Mouse (Mus musculus): Measurements from ENCODE around the gene Arhgap35. TPM values are rescaled to one million over a fixed set of nuclear protein-coding genes. Genes with fewer than 3 reads are reported as not detected.

The Arhgap35 gene
- polyA plus RNA-seq, 1 experiment from 2014 or later: 35.1 TPM

DNA sequence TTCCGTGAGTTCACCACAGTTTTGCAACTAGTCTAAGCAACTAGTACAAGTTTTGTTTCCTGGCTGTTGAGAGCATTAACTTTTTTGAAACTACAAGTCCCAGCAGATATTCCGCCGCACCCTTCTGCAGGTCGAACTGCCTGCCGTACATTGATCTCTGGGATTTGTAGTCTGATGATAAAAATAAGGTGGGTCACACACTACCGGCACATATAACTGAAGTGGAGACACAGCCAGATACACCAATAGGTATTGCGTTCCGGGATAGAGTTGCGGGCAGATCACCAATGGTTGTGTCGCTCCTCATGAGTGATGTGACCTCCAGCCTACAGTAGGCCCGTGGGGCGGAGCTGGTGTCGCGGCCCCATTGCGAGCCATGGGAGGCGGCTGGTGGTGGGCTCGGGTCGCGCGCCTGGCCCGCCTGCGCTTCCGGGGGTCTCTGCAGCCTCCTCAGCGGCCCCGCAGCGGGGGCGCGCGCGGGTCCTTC is 162.2 kb downstream of the Arhgap35 start, which contains the start of gene Tmem160:
Gene Tmem160 (plus strand): TSS at position 193 of the 487 bp plus-strand sequence.
- Histone ChIP-seq H3K9me3 (replicated peaks) (no peaks in the 10 kb centered on the region), H3K36me3 (peaks cover 30% of the 10 kb centered on the region), H3K27ac (peak within 1 kb of the TSS; percentile 78), H3K27me3 (ENCODE audit: low read depth, poor library complexity, severe bottlenecking) (no peaks in the 10 kb centered on the region), H3K4me1 (peaks cover 10% of the 10 kb centered on the region), H3K4me3 (peak within 1 kb of the TSS; percentile 63)
- under 1% methylated on average over 30 of the region's 30 CpGs for WGBS
- peak; percentile 86 for DNase-seq (ENCODE audit: low spot score)

DNA sequence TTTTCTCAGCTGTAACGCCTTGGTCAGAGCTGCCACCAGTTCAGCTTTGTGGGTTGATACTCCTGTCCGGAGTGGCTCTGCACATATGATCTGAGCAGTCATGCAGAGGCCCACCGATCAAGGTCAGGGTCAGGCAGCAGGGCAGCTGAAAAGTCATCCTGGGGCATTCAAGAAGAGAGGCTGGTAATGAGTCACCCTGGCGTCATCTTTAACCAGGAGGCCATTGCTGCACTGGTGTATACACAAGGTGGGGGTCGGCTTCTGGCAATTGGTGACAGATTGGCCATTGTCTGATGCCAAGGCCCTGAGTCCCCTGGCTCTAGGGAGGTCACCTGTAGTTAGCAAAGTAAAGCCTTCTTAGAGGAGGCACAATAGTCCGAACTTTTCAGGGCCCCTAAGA is 163.1 kb downstream of the Arhgap35 start:
- DNase-seq (ENCODE audit: low spot score): no peak
- H3K36me3 ChIP-seq: peaks cover 22% of the 10 kb centered on the region
- H3K27ac ChIP-seq: no peak overlapping the region
- no peaks in the 10 kb centered on the region for H3K9me3 ChIP-seq (replicated peaks)
- no peaks in the 10 kb centered on the region for H3K27me3 ChIP-seq (ENCODE audit: low read depth, poor library complexity, severe bottlenecking)
- 88% methylated on average over 6 of the region's 6 CpGs for WGBS
- no peak overlapping the region for H3K4me3 ChIP-seq
- peaks cover 10% of the 10 kb centered on the region for H3K4me1 ChIP-seq

Other genes with a start within 250 kb of the Arhgap35 start
- gene Sae1, start 227.2 kb downstream of the Arhgap35 start, polyA plus RNA-seq (2016; fragmentation: Nextera tagmentation; extraction: Ambion mirVana): 483 and 484 TPM in 2 replicates
- 22.9 and 24.6 TPM in 2 replicates for gene Zc3h4, start 214.1 kb downstream of the Arhgap35 start, polyA plus RNA-seq (2016; fragmentation: Nextera tagmentation; extraction: Ambion mirVana)
- gene Tmem160, start 162.2 kb downstream of the Arhgap35 start, polyA plus RNA-seq (2016; fragmentation: Nextera tagmentation; extraction: Ambion mirVana): 74.8 and 86.2 TPM in 2 replicates
- gene Npas1, start 137.3 kb downstream of the Arhgap35 start, polyA plus RNA-seq (2016; fragmentation: Nextera tagmentation; extraction: Ambion mirVana): 0.60 and 0.69 TPM in 2 replicates
- gene Ceacam15, start 60.7 kb upstream of the Arhgap35 start, polyA plus RNA-seq (2016; fragmentation: Nextera tagmentation; extraction: Ambion mirVana): not detected in 2 replicates
- not detected in 2 replicates for gene Ceacam9, start 106.9 kb upstream of the Arhgap35 start, polyA plus RNA-seq (2016; fragmentation: Nextera tagmentation; extraction: Ambion mirVana)
- 250 and 252 TPM in 2 replicates for gene Ap2s1, start 123.4 kb upstream of the Arhgap35 start, polyA plus RNA-seq (2016; fragmentation: Nextera tagmentation; extraction: Ambion mirVana)
- gene Slc1a5, start 166.3 kb upstream of the Arhgap35 start, polyA plus RNA-seq (2016; fragmentation: Nextera tagmentation; extraction: Ambion mirVana): 48.3 and 48.7 TPM in 2 replicates
- gene Strn4, start 200.9 kb upstream of the Arhgap35 start, polyA plus RNA-seq (2016; fragmentation: Nextera tagmentation; extraction: Ambion mirVana): 130 and 145 TPM in 2 replicates
- gene Fkrp, start 201.7 kb upstream of the Arhgap35 start, polyA plus RNA-seq (2016; fragmentation: Nextera tagmentation; extraction: Ambion mirVana): 27.2 and 33.1 TPM in 2 replicates
- 15.0 and 15.6 TPM in 2 replicates for gene Prkd2, start 227.9 kb upstream of the Arhgap35 start, polyA plus RNA-seq (2016; fragmentation: Nextera tagmentation; extraction: Ambion mirVana)